Mouse (Mus musculus): ENCODE data around the gene Tbc1d22a. TPM values are rescaled to one million over a fixed set of nuclear protein-coding genes. Genes with fewer than 3 reads are reported as not detected.

Gene Tbc1d22a
- polyA plus RNA-seq, 1 experiment = 28.1 TPM

DNA sequence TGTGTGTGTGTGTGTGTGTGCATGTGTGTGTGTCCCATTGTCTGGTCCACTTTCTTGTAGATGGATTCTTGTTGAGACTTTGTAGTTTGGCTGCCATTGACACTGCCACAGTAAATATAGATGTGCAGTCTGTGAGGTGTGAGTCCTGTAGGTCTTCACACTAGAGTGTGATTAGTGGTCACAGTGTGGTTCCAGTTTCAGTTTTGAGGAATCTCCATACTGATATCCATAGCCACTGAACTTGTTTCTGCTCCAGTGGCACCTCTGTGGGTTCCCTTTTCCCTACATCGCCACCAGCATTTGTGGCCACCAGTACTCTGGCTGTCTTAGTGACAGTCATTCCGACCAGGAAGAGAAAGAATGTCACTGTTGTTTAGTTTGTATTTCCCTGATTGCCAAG lies 30.1 kb downstream of the Tbc1d22a start:
- Histone ChIP-seq H3K4me3 (ENCODE audit: extremely low read depth, insufficient read depth, insufficient read length) (no peak overlapping the region), H3K36me3 (ENCODE audit: control insufficient read depth, insufficient read depth, low read length) (peaks cover 5% of the 10 kb centered on the region), H3K27me3 (ENCODE audit: control insufficient read depth, insufficient read depth, low read length) (no peaks in the 10 kb centered on the region), H3K4me1 (ENCODE audit: control insufficient read depth, insufficient read depth, insufficient read length) (no peaks in the 10 kb centered on the region), H3K27ac (ENCODE audit: insufficient read depth, low read length) (no peak overlapping the region)
- no peak for DNase-seq (ENCODE audit: low read depth in 1 of 2, low spot score in 2 of 2)
- TF ChIP-seq POLR2A (IDR thresholded peaks at IDR 0.05; ENCODE audit: low read depth, low read length) (no peak), CTCF (IDR thresholded peaks at IDR 0.05; ENCODE audit: extremely low read depth, insufficient read depth, insufficient read length, insufficient replicate concordance) (no peak)
- WGBS = 90% methylated on average over 2 of the region's 2 CpGs

DNA sequence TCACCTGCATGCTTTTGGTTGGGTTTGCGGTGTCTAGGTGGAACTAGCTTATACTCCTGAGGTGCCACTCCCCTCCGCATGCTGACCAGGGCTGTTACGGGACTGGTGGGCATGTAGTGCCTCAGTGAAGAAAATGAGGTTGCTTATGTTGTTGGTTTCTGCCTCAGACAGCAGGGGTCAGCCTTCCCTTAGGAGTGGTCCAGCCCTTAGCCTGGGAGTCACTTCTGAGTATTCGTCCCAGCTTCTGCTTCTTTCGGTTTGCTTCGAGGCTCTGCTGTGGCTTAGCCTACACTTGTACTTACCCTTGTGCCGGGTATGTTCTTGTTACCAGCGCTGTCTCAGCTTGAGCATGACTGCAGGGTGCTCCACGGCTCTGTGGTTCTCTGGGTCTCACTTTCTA lies 36.0 kb downstream of the Tbc1d22a start:
- Histone ChIP-seq H3K4me1 (ENCODE audit: control insufficient read depth, insufficient read depth, insufficient read length) (no peaks in the 10 kb centered on the region), H3K27me3 (ENCODE audit: control insufficient read depth, insufficient read depth, low read length) (no peaks in the 10 kb centered on the region), H3K36me3 (ENCODE audit: control insufficient read depth, insufficient read depth, low read length) (peaks cover 3% of the 10 kb centered on the region; the same call in 1 of the 2 replicates), H3K4me3 (ENCODE audit: extremely low read depth, insufficient read depth, insufficient read length) (no peak overlapping the region), H3K27ac (ENCODE audit: insufficient read depth, low read length) (no peak overlapping the region)
- WGBS = 44% methylated on average over 9 of the region's 9 CpGs
- TF ChIP-seq CTCF (IDR thresholded peaks at IDR 0.05; ENCODE audit: extremely low read depth, insufficient read depth, insufficient read length, insufficient replicate concordance) = peak; percentile 58; the same call in 1 of the 2 replicates
- no peak for TF ChIP-seq POLR2A (IDR thresholded peaks at IDR 0.05; ENCODE audit: low read depth, low read length)
- DNase-seq (ENCODE audit: low read depth in 1 of 2, low spot score in 2 of 2) = peak; percentile 12 to 27

DNA sequence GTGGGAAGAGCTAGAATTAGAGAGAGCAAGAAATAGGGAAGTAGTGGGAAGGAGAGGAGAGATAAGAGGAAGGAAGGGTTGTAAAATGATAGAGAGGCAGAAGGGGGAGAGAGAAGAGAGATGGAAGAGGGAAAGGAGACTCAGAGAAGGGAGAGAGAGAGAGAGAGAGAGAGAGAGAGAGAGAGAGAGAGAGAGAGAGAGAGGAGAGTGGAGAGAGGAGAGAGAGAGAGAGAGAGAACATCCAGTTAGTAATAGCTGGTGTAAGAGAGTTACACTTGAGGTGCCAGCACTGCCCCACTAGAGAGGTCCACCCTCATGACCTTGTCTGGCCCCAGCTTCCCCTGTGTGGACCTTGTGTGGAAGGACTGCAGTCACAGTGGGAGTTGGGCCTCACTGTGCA lies 37.9 kb downstream of the Tbc1d22a start:
- TF ChIP-seq POLR2A (IDR thresholded peaks at IDR 0.05; ENCODE audit: low read depth, low read length) (no peak), CTCF (IDR thresholded peaks at IDR 0.05; ENCODE audit: extremely low read depth, insufficient read depth, insufficient read length, insufficient replicate concordance) (no peak)
- no peak for DNase-seq (ENCODE audit: low read depth in 1 of 2, low spot score in 2 of 2)
- no peaks in the 10 kb centered on the region for H3K36me3 ChIP-seq (ENCODE audit: control insufficient read depth, insufficient read depth, low read length)
- H3K4me3 ChIP-seq (ENCODE audit: extremely low read depth, insufficient read depth, insufficient read length) = no peak overlapping the region
- H3K27ac ChIP-seq (ENCODE audit: insufficient read depth, low read length) = no peak overlapping the region
- no peaks in the 10 kb centered on the region for H3K4me1 ChIP-seq (ENCODE audit: control insufficient read depth, insufficient read depth, insufficient read length)
- H3K27me3 ChIP-seq (ENCODE audit: control insufficient read depth, insufficient read depth, low read length) = no peaks in the 10 kb centered on the region

DNA sequence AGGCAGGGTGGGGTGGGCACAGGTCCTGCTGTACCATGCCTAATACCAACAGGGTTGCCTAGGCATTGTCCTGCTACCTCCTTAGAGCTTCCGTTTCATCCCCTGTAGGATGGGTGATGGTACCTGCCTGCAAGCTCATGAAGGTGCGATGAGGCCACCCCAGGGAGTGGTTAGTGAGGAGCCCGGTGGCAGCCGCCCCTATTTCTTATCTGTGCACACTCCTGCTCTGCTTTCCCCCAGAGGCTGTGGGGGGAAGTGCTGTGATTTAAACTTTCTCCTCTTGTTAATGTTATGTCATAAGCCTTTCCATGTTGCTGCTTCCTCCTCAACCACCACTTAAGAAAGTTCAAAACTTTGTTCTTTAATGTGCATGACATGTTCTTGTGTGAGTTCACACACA lies 38.4 kb downstream of the Tbc1d22a start:
- TF ChIP-seq POLR2A (IDR thresholded peaks at IDR 0.05; ENCODE audit: low read depth, low read length) (no peak), CTCF (IDR thresholded peaks at IDR 0.05; ENCODE audit: extremely low read depth, insufficient read depth, insufficient read length, insufficient replicate concordance) (no peak)
- DNase-seq (ENCODE audit: low read depth in 1 of 2, low spot score in 2 of 2) = no peak
- Histone ChIP-seq H3K4me3 (ENCODE audit: extremely low read depth, insufficient read depth, insufficient read length) (no peak overlapping the region), H3K27me3 (ENCODE audit: control insufficient read depth, insufficient read depth, low read length) (no peaks in the 10 kb centered on the region), H3K36me3 (ENCODE audit: control insufficient read depth, insufficient read depth, low read length) (no peaks in the 10 kb centered on the region), H3K4me1 (ENCODE audit: control insufficient read depth, insufficient read depth, insufficient read length) (no peaks in the 10 kb centered on the region), H3K27ac (ENCODE audit: insufficient read depth, low read length) (no peak overlapping the region)
- WGBS = 55% methylated on average over 4 of the region's 4 CpGs

- 89% methylated on average over 10 of the region's 10 CpGs for WGBS
Observed at GRCm38 (mm10) chr15:86253411-86253810, 39.2 kb downstream of the Tbc1d22a start.

DNA sequence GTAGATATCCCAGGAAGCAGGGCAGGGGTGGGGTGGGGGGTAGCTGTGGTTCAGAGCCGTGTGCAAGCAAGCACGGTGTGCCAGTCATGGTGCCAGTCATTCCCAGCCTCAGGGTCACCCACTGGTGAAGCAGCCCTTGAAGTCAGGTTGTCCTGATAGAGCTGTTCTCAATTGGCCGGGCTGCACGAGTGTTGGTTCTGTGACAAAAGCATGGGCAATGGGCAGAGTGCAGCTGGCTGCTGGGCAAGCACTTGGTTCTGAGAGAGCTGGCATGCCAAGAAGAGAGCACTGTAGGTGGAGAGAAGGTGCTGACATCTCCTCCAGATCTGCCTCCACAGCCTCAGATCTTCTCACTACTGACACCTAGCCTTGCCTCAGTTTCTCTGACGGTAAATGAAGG lies 41.9 kb downstream of the Tbc1d22a start:
- 95% methylated on average over 5 of the region's 5 CpGs for WGBS
- Histone ChIP-seq H3K4me3 (ENCODE audit: extremely low read depth, insufficient read depth, insufficient read length) (no peak overlapping the region), H3K4me1 (ENCODE audit: control insufficient read depth, insufficient read depth, insufficient read length) (peaks cover 2% of the 10 kb centered on the region; the same call in 1 of the 2 replicates), H3K27me3 (ENCODE audit: control insufficient read depth, insufficient read depth, low read length) (no peaks in the 10 kb centered on the region), H3K36me3 (ENCODE audit: control insufficient read depth, insufficient read depth, low read length) (no peaks in the 10 kb centered on the region), H3K27ac (ENCODE audit: insufficient read depth, low read length) (no peak overlapping the region)
- no peak for DNase-seq (ENCODE audit: low read depth in 1 of 2, low spot score in 2 of 2)
- TF ChIP-seq CTCF (IDR thresholded peaks at IDR 0.05; ENCODE audit: extremely low read depth, insufficient read depth, insufficient read length, insufficient replicate concordance) (no peak), POLR2A (IDR thresholded peaks at IDR 0.05; ENCODE audit: low read depth, low read length) (no peak)

More at GRCm38 (mm10) chr15:86253411-86253810, 39.2 kb downstream of the Tbc1d22a start:
- TF ChIP-seq POLR2A (IDR thresholded peaks at IDR 0.05; ENCODE audit: low read depth, low read length) (no peak), CTCF (IDR thresholded peaks at IDR 0.05; ENCODE audit: extremely low read depth, insufficient read depth, insufficient read length, insufficient replicate concordance) (no peak)
- no peaks in the 10 kb centered on the region for H3K27me3 ChIP-seq (ENCODE audit: control insufficient read depth, insufficient read depth, low read length)
- H3K4me3 ChIP-seq (ENCODE audit: extremely low read depth, insufficient read depth, insufficient read length) = no peak overlapping the region
- no peak for DNase-seq (ENCODE audit: low read depth in 1 of 2, low spot score in 2 of 2)
- H3K36me3 ChIP-seq (ENCODE audit: control insufficient read depth, insufficient read depth, low read length) = no peaks in the 10 kb centered on the region
- no peak overlapping the region for H3K27ac ChIP-seq (ENCODE audit: insufficient read depth, low read length)
- H3K4me1 ChIP-seq (ENCODE audit: control insufficient read depth, insufficient read depth, insufficient read length) = peaks cover 2% of the 10 kb centered on the region; the same call in 1 of the 2 replicates

GRCm38 (mm10) chr15:86256728-86257179 lies 42.5 kb downstream of the Tbc1d22a start:
- TF ChIP-seq CTCF (IDR thresholded peaks at IDR 0.05; ENCODE audit: extremely low read depth, insufficient read depth, insufficient read length, insufficient replicate concordance) (no peak), POLR2A (IDR thresholded peaks at IDR 0.05; ENCODE audit: low read depth, low read length) (no peak)

More at GRCm38 (mm10) chr15:86256728-86257179, 42.5 kb downstream of the Tbc1d22a start:
- DNase-seq (ENCODE audit: low read depth in 1 of 2, low spot score in 2 of 2) = no peak
- H3K36me3 ChIP-seq (ENCODE audit: control insufficient read depth, insufficient read depth, low read length) = no peaks in the 10 kb centered on the region
- H3K4me1 ChIP-seq (ENCODE audit: control insufficient read depth, insufficient read depth, insufficient read length) = peaks cover 2% of the 10 kb centered on the region; the same call in 1 of the 2 replicates
- no peak overlapping the region for H3K27ac ChIP-seq (ENCODE audit: insufficient read depth, low read length)
- no peak overlapping the region for H3K4me3 ChIP-seq (ENCODE audit: extremely low read depth, insufficient read depth, insufficient read length)
- 76% methylated on average over 4 of the region's 4 CpGs for WGBS
- no peaks in the 10 kb centered on the region for H3K27me3 ChIP-seq (ENCODE audit: control insufficient read depth, insufficient read depth, low read length)

All from spleen, adult 2 months (tissue).